Mouse (Mus musculus) monocyte, adult 2 months (primary cell): ENCODE results near the gene Ifnl3.
"Not testable (repeated sequence)": the region's sequence is repeated elsewhere in the genome, so short reads cannot be mapped to it uniquely, and the experiment has no call there.

Experiments used
- DNase-seq, 2 experiments: peaks; one replicate each; pipeline ENCODE4 v3.0.0; 2022; ENCODE audit warnings: low spot score in 2 of 2, low read depth in 1 of 2

Gene Ifnl3

GRCm38 (mm10) chr7:28522536-28522935, at the start of gene Ifnl3:
Ifnl3 (plus strand) TSS chr7:28522836.
- not testable (repeated sequence) for DNase-seq

- no peak for DNase-seq
Measured at GRCm38 (mm10) chr7:28476191-28476590, 46.4 kb upstream of the Ifnl3 start.

GRCm38 (mm10) chr7:28477363-28477762, 45.3 kb upstream of the Ifnl3 start:
- DNase-seq, result no peak

- no peak for DNase-seq
Measured at GRCm38 (mm10) chr7:28478854-28479253, 43.8 kb upstream of the Ifnl3 start.

- DNase-seq, result no peak
Measured at GRCm38 (mm10) chr7:28482854-28483253, 39.8 kb upstream of the Ifnl3 start.

- no peak for DNase-seq
Measured at GRCm38 (mm10) chr7:28484192-28484591, 38.4 kb upstream of the Ifnl3 start.

GRCm38 (mm10) chr7:28488030-28488491, 34.6 kb upstream of the Ifnl3 start:
- no peak for DNase-seq

- no peak for DNase-seq
Measured at GRCm38 (mm10) chr7:28490410-28490809, 32.2 kb upstream of the Ifnl3 start.

GRCm38 (mm10) chr7:28490903-28491302, 31.7 kb upstream of the Ifnl3 start:
- DNase-seq, result no peak

GRCm38 (mm10) chr7:28492310-28492709, 30.3 kb upstream of the Ifnl3 start:
- no peak for DNase-seq

- DNase-seq, result no peak
Measured at GRCm38 (mm10) chr7:28495426-28495825, 27.2 kb upstream of the Ifnl3 start.

- DNase-seq, result no peak
Measured at GRCm38 (mm10) chr7:28505585-28505984, 17.1 kb upstream of the Ifnl3 start.

- not testable (repeated sequence) for DNase-seq
Measured at GRCm38 (mm10) chr7:28509121-28509520, 13.5 kb upstream of the Ifnl3 start.

GRCm38 (mm10) chr7:28510405-28510974, 12.1 kb upstream of the Ifnl3 start, which contains the start of gene Ifnl2:
Ifnl2 (minus strand) TSS chr7:28510455.
- not testable (repeated sequence) for DNase-seq

GRCm38 (mm10) chr7:28511441-28511840, 11.2 kb upstream of the Ifnl3 start:
- DNase-seq, result no peak

GRCm38 (mm10) chr7:28527922-28528719, 5.5 kb downstream of the Ifnl3 start:
- DNase-seq, result peak; percentile 41 to 75

GRCm38 (mm10) chr7:28532005-28532404, 9.4 kb downstream of the Ifnl3 start:
- DNase-seq, result no peak

GRCm38 (mm10) chr7:28538886-28539285, 16.2 kb downstream of the Ifnl3 start:
- DNase-seq, result not testable (repeated sequence)

GRCm38 (mm10) chr7:28540526-28540925, 17.9 kb downstream of the Ifnl3 start, which contains the start of gene Sycn:
Sycn (plus strand) TSS chr7:28540885.
- no peak for DNase-seq

GRCm38 (mm10) chr7:28544051-28544601, 21.5 kb downstream of the Ifnl3 start:
- DNase-seq, result no peak

- DNase-seq, result no peak
Measured at GRCm38 (mm10) chr7:28545048-28545890, 22.6 kb downstream of the Ifnl3 start.
